Mouse (Mus musculus): ENCODE data around the gene Esp36. TPM values are rescaled to one million over a fixed set of nuclear protein-coding genes. Genes with fewer than 3 reads are reported as not detected.
"Not testable (repeated sequence)": the region's sequence is repeated elsewhere in the genome, so short reads cannot be mapped to it uniquely, and the experiment has no call there.

The Esp36 gene
- total RNA-seq (2012; rRNA removed), result not detected in 2 replicates

DNA sequence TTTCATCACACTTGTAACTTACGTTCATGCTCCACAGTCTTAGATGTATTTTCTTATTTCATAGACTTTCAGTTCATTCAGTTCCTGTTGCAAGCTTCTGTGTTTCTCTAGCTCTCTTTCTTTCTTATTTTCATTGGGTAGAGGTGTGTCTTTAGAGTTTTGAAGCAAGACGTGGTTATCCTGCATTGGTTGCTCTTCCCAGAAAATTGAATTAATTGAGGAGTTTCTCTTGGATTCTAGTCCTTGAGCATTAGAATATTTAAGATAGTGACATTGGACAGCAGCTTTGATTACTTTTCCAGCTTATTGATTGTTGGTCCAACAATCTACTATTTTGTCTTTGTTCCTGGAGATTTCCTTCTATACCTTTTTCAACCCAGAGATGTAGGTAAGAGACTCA lies at the start of gene Esp36:
TSS of gene Esp36 (minus strand) at position 101 of the 400 bp plus-strand sequence.
- in situ Hi-C loops (cut with MboI; ENCODE audit: low sequenced_read_pairs in 2 of 2, unreplicated experiment in 2 of 2), result no loop called here
- H3K9me3 ChIP-seq (ENCODE audit: control insufficient read depth, insufficient read depth, low read depth, low read length), result no peaks in the 10 kb centered on the region
- no peak for TF ChIP-seq ZNF384 (IDR thresholded peaks at IDR 0.05; ENCODE audit: low read depth, low read length)
- TF ChIP-seq CHD2 (IDR thresholded peaks at IDR 0.05; ENCODE audit: low read depth, low read length), result no peak
- TF ChIP-seq HCFC1 (IDR thresholded peaks at IDR 0.05; ENCODE audit: borderline replicate concordance, insufficient read depth, low read length), result no peak
- TF ChIP-seq ZC3H11A (IDR thresholded peaks at IDR 0.05; ENCODE audit: borderline replicate concordance, low read depth, low read length), result no peak
- no peak for TF ChIP-seq MAFK (IDR thresholded peaks at IDR 0.05; ENCODE audit: insufficient read depth, low read depth, low read length)

GRCm38 (mm10) chr17:38456206-38456605 lies 36.2 kb upstream of the Esp36 start:
- H3K36me3 ChIP-seq (ENCODE audit: control insufficient read depth, insufficient read depth, low read length, poor library complexity, severe bottlenecking); DNase-seq (ENCODE audit: low read depth, low spot score); H3K9me3 ChIP-seq (ENCODE audit: control insufficient read depth, insufficient read depth, low read depth, low read length); H3K4me1 ChIP-seq (ENCODE audit: control insufficient read depth in 2 of 2, insufficient read depth in 2 of 2, low read length in 2 of 2, poor library complexity in 1 of 2); H3K9ac ChIP-seq (ENCODE audit: insufficient read depth, low read depth, low read length, poor library complexity, severe bottlenecking); in situ Hi-C loops (cut with MboI; ENCODE audit: low sequenced_read_pairs in 2 of 2, unreplicated experiment in 2 of 2); H3K4me3 ChIP-seq (ENCODE audit: insufficient read depth in 1 of 2, low read depth in 1 of 2, low read length in 2 of 2, poor library complexity in 1 of 2, severe bottlenecking in 1 of 2); H3K27ac ChIP-seq (ENCODE audit: insufficient read depth, low read depth, low read length, poor library complexity, severe bottlenecking): not testable (repeated sequence)

More for the DNA sequence above, at the start of gene Esp36:
- Histone ChIP-seq H3K4me1 (ENCODE audit: control insufficient read depth in 2 of 2, insufficient read depth in 2 of 2, low read length in 2 of 2, poor library complexity in 1 of 2) (no peaks in the 10 kb centered on the region), H3K36me3 (ENCODE audit: control insufficient read depth, insufficient read depth, low read length, poor library complexity, severe bottlenecking) (no peaks in the 10 kb centered on the region), H3K9ac (ENCODE audit: insufficient read depth, low read depth, low read length, poor library complexity, severe bottlenecking) (no peak within 1 kb of the TSS), H3K27ac (ENCODE audit: insufficient read depth, low read depth, low read length, poor library complexity, severe bottlenecking) (no peak within 1 kb of the TSS), H3K4me3 (ENCODE audit: insufficient read depth in 1 of 2, low read depth in 1 of 2, low read length in 2 of 2, poor library complexity in 1 of 2, severe bottlenecking in 1 of 2) (no peak within 1 kb of the TSS)
- no peak for DNase-seq (ENCODE audit: low read depth, low spot score)

GRCm38 (mm10) chr17:38450688-38451087 lies 30.7 kb upstream of the Esp36 start:
- H3K9ac ChIP-seq (ENCODE audit: insufficient read depth, low read depth, low read length, poor library complexity, severe bottlenecking), result no peak overlapping the region
- no peak overlapping the region for H3K27ac ChIP-seq (ENCODE audit: insufficient read depth, low read depth, low read length, poor library complexity, severe bottlenecking)
- no peak overlapping the region for H3K4me3 ChIP-seq (ENCODE audit: insufficient read depth in 1 of 2, low read depth in 1 of 2, low read length in 2 of 2, poor library complexity in 1 of 2, severe bottlenecking in 1 of 2)
- no peak for DNase-seq (ENCODE audit: low read depth, low spot score)
- H3K4me1 ChIP-seq (ENCODE audit: control insufficient read depth in 2 of 2, insufficient read depth in 2 of 2, low read length in 2 of 2, poor library complexity in 1 of 2), result no peaks in the 10 kb centered on the region
- TF ChIP-seq CHD2 (IDR thresholded peaks at IDR 0.05; ENCODE audit: low read depth, low read length) (no peak), HCFC1 (IDR thresholded peaks at IDR 0.05; ENCODE audit: borderline replicate concordance, insufficient read depth, low read length) (no peak), MAFK (IDR thresholded peaks at IDR 0.05; ENCODE audit: insufficient read depth, low read depth, low read length) (no peak)
- in situ Hi-C loops (cut with MboI; ENCODE audit: low sequenced_read_pairs in 2 of 2, unreplicated experiment in 2 of 2), result no loop called here
- no peaks in the 10 kb centered on the region for H3K36me3 ChIP-seq (ENCODE audit: control insufficient read depth, insufficient read depth, low read length, poor library complexity, severe bottlenecking)
- H3K9me3 ChIP-seq (ENCODE audit: control insufficient read depth, insufficient read depth, low read depth, low read length), result no peaks in the 10 kb centered on the region

- in situ Hi-C loops (cut with MboI; ENCODE audit: low sequenced_read_pairs in 2 of 2, unreplicated experiment in 2 of 2), result no loop called here
- DNase-seq (ENCODE audit: low read depth, low spot score), result no peak
- H3K9ac ChIP-seq (ENCODE audit: insufficient read depth, low read depth, low read length, poor library complexity, severe bottlenecking), result no peak overlapping the region
- no peaks in the 10 kb centered on the region for H3K4me1 ChIP-seq (ENCODE audit: control insufficient read depth in 2 of 2, insufficient read depth in 2 of 2, low read length in 2 of 2, poor library complexity in 1 of 2)
- H3K4me3 ChIP-seq (ENCODE audit: insufficient read depth in 1 of 2, low read depth in 1 of 2, low read length in 2 of 2, poor library complexity in 1 of 2, severe bottlenecking in 1 of 2), result no peak overlapping the region
- TF ChIP-seq ZC3H11A (IDR thresholded peaks at IDR 0.05; ENCODE audit: borderline replicate concordance, low read depth, low read length) (no peak), HCFC1 (IDR thresholded peaks at IDR 0.05; ENCODE audit: borderline replicate concordance, insufficient read depth, low read length) (no peak)
- no peaks in the 10 kb centered on the region for H3K36me3 ChIP-seq (ENCODE audit: control insufficient read depth, insufficient read depth, low read length, poor library complexity, severe bottlenecking)
- H3K9me3 ChIP-seq (ENCODE audit: control insufficient read depth, insufficient read depth, low read depth, low read length), result no peaks in the 10 kb centered on the region
- H3K27ac ChIP-seq (ENCODE audit: insufficient read depth, low read depth, low read length, poor library complexity, severe bottlenecking), result no peak overlapping the region
Measured at GRCm38 (mm10) chr17:38406135-38406534, 13.8 kb downstream of the Esp36 start.

DNA sequence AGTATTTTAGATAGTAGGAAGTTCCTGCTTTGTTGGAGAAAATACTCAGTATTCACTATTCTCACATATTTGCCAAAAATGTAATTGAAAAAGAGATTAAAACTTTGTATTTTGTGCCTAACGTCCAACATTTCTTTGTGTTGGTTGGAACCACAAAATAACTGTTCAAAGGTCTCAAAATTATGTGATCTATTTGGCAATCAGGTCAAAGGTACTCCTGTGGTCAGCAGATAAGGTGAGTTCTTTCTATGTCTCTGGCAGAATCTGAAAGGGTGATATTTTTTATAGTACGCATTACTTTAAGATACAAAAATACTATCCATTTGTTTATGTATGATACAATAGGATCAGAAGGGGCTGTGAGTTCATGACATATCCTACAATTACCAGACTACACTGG lies 28.2 kb downstream of the Esp36 start:
- H3K9me3 ChIP-seq (ENCODE audit: control insufficient read depth, insufficient read depth, low read depth, low read length), result no peaks in the 10 kb centered on the region
- H3K4me1 ChIP-seq (ENCODE audit: control insufficient read depth in 2 of 2, insufficient read depth in 2 of 2, low read length in 2 of 2, poor library complexity in 1 of 2), result no peaks in the 10 kb centered on the region
- DNase-seq (ENCODE audit: low read depth, low spot score), result no peak
- H3K36me3 ChIP-seq (ENCODE audit: control insufficient read depth, insufficient read depth, low read length, poor library complexity, severe bottlenecking), result no peaks in the 10 kb centered on the region
- no peak overlapping the region for H3K4me3 ChIP-seq (ENCODE audit: insufficient read depth in 1 of 2, low read depth in 1 of 2, low read length in 2 of 2, poor library complexity in 1 of 2, severe bottlenecking in 1 of 2)
- in situ Hi-C loops (cut with MboI; ENCODE audit: low sequenced_read_pairs in 2 of 2, unreplicated experiment in 2 of 2), result no loop called here
- no peak overlapping the region for H3K27ac ChIP-seq (ENCODE audit: insufficient read depth, low read depth, low read length, poor library complexity, severe bottlenecking)
- TF ChIP-seq ZNF384 (IDR thresholded peaks at IDR 0.05; ENCODE audit: low read depth, low read length) (no peak), HCFC1 (IDR thresholded peaks at IDR 0.05; ENCODE audit: borderline replicate concordance, insufficient read depth, low read length) (no peak), CHD2 (IDR thresholded peaks at IDR 0.05; ENCODE audit: low read depth, low read length) (no peak), MAFK (IDR thresholded peaks at IDR 0.05; ENCODE audit: insufficient read depth, low read depth, low read length) (no peak), ZC3H11A (IDR thresholded peaks at IDR 0.05; ENCODE audit: borderline replicate concordance, low read depth, low read length) (no peak)
- no peak overlapping the region for H3K9ac ChIP-seq (ENCODE audit: insufficient read depth, low read depth, low read length, poor library complexity, severe bottlenecking)

Other genes with a start within 250 kb of the Esp36 start
- gene Olfr134, start 248.8 kb downstream of the Esp36 start, total RNA-seq (2012; rRNA removed), result not detected in 2 replicates
- not detected in 2 replicates for gene Olfr135, start 215.8 kb downstream of the Esp36 start, total RNA-seq (2012; rRNA removed)
- not detected in 2 replicates for gene Olfr138, start 159.2 kb downstream of the Esp36 start, total RNA-seq (2012; rRNA removed)
- not detected in 2 replicates for gene Olfr137, start 112.6 kb downstream of the Esp36 start, total RNA-seq (2012; rRNA removed)
- not detected in 2 replicates for gene Olfr136, start 90.4 kb downstream of the Esp36 start, total RNA-seq (2012; rRNA removed)
- gene Esp34, start 134.0 kb upstream of the Esp36 start, total RNA-seq (2012; rRNA removed), result not detected in 2 replicates
- not detected in 2 replicates for gene Esp31, start 219.3 kb upstream of the Esp36 start, total RNA-seq (2012; rRNA removed)